Mouse (Mus musculus): ENCODE results near the gene Shmt1. TPM values are rescaled to one million over a fixed set of nuclear protein-coding genes. Genes with fewer than 3 reads are reported as not detected.

The Shmt1 gene
- polyA plus RNA-seq (2012; rRNA removed): 11.7 and 16.3 TPM in 2 replicates

GRCm38 (mm10) chr11:60811618-60812017, at the start of gene Shmt1:
Shmt1 (minus strand) TSS chr11:60811718.

GRCm38 (mm10) chr11:60830433-60831052, 19.0 kb upstream of the Shmt1 start, which contains the start of gene Dhrs7b:
Dhrs7b (plus strand) TSS chr11:60830631.

GRCm38 (mm10) chr11:60776829-60777740, 34.4 kb downstream of the Shmt1 start, which contains the start of the genes Top3a and Smcr8:
Top3a (minus strand) TSS chr11:60777365.
Smcr8 (plus strand) TSS chr11:60777524.

Other genes with a start within 250 kb of the Shmt1 start
- 106 and 126 TPM in 2 replicates for gene Llgl1, start 112.0 kb downstream of the Shmt1 start, polyA plus RNA-seq (2012; rRNA removed)
- 149 and 150 TPM in 2 replicates for gene Flii, start 84.5 kb downstream of the Shmt1 start, polyA plus RNA-seq (2012; rRNA removed)
- 22.6 and 23.9 TPM in 2 replicates for gene Mief2, start 83.3 kb downstream of the Shmt1 start, polyA plus RNA-seq (2012; rRNA removed)
- 11.9 TPM in 2 replicates for gene Top3a, start 34.4 kb downstream of the Shmt1 start, polyA plus RNA-seq (2012; rRNA removed)
- gene Smcr8, start 34.2 kb downstream of the Shmt1 start, polyA plus RNA-seq (2012; rRNA removed): 10.2 and 10.5 TPM in 2 replicates
- gene Dhrs7b, start 18.9 kb upstream of the Shmt1 start, polyA plus RNA-seq (2012; rRNA removed): 15.2 and 15.9 TPM in 2 replicates
- gene Tmem11, start 67.6 kb upstream of the Shmt1 start, polyA plus RNA-seq (2012; rRNA removed): 73.6 and 80.0 TPM in 2 replicates
- 37.1 and 43.4 TPM in 2 replicates for gene Natd1, start 103.0 kb upstream of the Shmt1 start, polyA plus RNA-seq (2012; rRNA removed)
- gene Map2k3, start 120.3 kb upstream of the Shmt1 start, polyA plus RNA-seq (2012; rRNA removed): 13.1 and 17.1 TPM in 2 replicates
- gene Kcnj12, start 210.8 kb upstream of the Shmt1 start, polyA plus RNA-seq (2012; rRNA removed): 3.2 and 4.9 TPM in 2 replicates